8 mouse cellular contexts compared by ENCODE assay signal in genomic region chr1:131867946-131868290, GRCm38 (mm10). TPM values are rescaled to one million over a fixed set of nuclear protein-coding genes. Genes with fewer than 3 reads are reported as not detected.
A peak's percentile ranks its signal among the peaks of the same experiment; 100 is the strongest.
DNase-seq lines count a peak whose midpoint lies in the region; ATAC-seq and TF ChIP-seq lines count a peak whose summit lies in the region.

No protein-coding gene starts in this region.

- peak overlapping the region; percentile 50 for H3K9ac ChIP-seq in embryonic facial prominence, embryonic 12.5 days
- peak overlapping the region; percentile 67 for H3K9ac ChIP-seq in hindbrain, embryonic 13.5 days
- H3K9ac ChIP-seq in lung, embryonic 15.5 days, result peak overlapping the region; percentile 53
- H3K9ac ChIP-seq in stomach, embryonic 14.5 days (replicated peaks; ENCODE audit: low read depth, low read length), result peak overlapping the region; percentile 34; the same call in 1 of the 2 replicates

- peak overlapping the region; percentile 66 for H3K4me3 ChIP-seq in left cerebral cortex, adult 2 months
- peak overlapping the region; percentile 53 for H3K4me3 ChIP-seq in embryonic facial prominence, embryonic 12.5 days
- H3K4me3 ChIP-seq in hindbrain, embryonic 13.5 days, result peak overlapping the region; percentile 55
- peak overlapping the region; percentile 74 for H3K4me3 ChIP-seq in lung, embryonic 15.5 days
- peak overlapping the region; percentile 52 for H3K4me3 ChIP-seq in stomach, embryonic 14.5 days (ENCODE audit: low read depth, low read length)

- no peak overlapping the region for H3K27ac ChIP-seq in left cerebral cortex, adult 2 months
- H3K27ac ChIP-seq in embryonic facial prominence, embryonic 12.5 days, result no peak overlapping the region
- H3K27ac ChIP-seq in hindbrain, embryonic 13.5 days, result no peak overlapping the region
- H3K27ac ChIP-seq in lung, embryonic 15.5 days, result no peak overlapping the region
- H3K27ac ChIP-seq in stomach, embryonic 14.5 days (ENCODE audit: low read length), result no peak overlapping the region

- DNase-seq in left cerebral cortex, adult 2 months (ENCODE audit: extremely low spot score in 1 of 2, low spot score in 2 of 2), result no peak
- DNase-seq in left cerebral cortex, postnatal 4 days, result no peak
- DNase-seq in ovary, postnatal 10 days (ENCODE audit: low spot score), result no peak
- no peak for DNase-seq in left cerebral cortex, postnatal 10 days (ENCODE audit: extremely low spot score in 1 of 2, low spot score in 2 of 2)

- WGBS in embryonic facial prominence, embryonic 12.5 days, result 23% methylated on average over 10 of the region's 10 CpGs
- WGBS in hindbrain, embryonic 13.5 days, result 33% methylated on average over 10 of the region's 10 CpGs
- WGBS in lung, embryonic 15.5 days, result 11% methylated on average over 10 of the region's 10 CpGs
- 19% methylated on average over 10 of the region's 10 CpGs for WGBS in stomach, embryonic 14.5 days

- peaks cover 5% of the 10 kb centered on the region; the same call in 1 of the 2 replicates for H3K4me1 ChIP-seq in embryonic facial prominence, embryonic 12.5 days
- H3K4me1 ChIP-seq in hindbrain, embryonic 13.5 days (replicated peaks), result peaks cover 5% of the 10 kb centered on the region
- no peaks in the 10 kb centered on the region for H3K4me1 ChIP-seq in lung, embryonic 15.5 days
- H3K4me1 ChIP-seq in stomach, embryonic 14.5 days (ENCODE audit: control insufficient read depth, insufficient read depth, low read length), result no peaks in the 10 kb centered on the region

- no peaks in the 10 kb centered on the region for H3K36me3 ChIP-seq in embryonic facial prominence, embryonic 12.5 days
- no peaks in the 10 kb centered on the region for H3K36me3 ChIP-seq in hindbrain, embryonic 13.5 days
- H3K36me3 ChIP-seq in lung, embryonic 15.5 days, result no peaks in the 10 kb centered on the region
- no peaks in the 10 kb centered on the region for H3K36me3 ChIP-seq in stomach, embryonic 14.5 days (ENCODE audit: control insufficient read depth, insufficient read depth, low read length)

- H3K9me3 ChIP-seq in embryonic facial prominence, embryonic 12.5 days, result no peaks in the 10 kb centered on the region
- no peaks in the 10 kb centered on the region for H3K9me3 ChIP-seq in hindbrain, embryonic 13.5 days
- no peaks in the 10 kb centered on the region for H3K9me3 ChIP-seq in lung, embryonic 15.5 days
- H3K9me3 ChIP-seq in stomach, embryonic 14.5 days (ENCODE audit: control insufficient read depth, low read depth, low read length), result no peaks in the 10 kb centered on the region

- intact Hi-C loops in left cerebral cortex, adult 2 months (cut with DNase I), result loop anchor here (1.0 kb wide), 1 partner anchor 42 kb away; the partner anchor contains the start of gene Nucks1
- intact Hi-C loops in left cerebral cortex, postnatal 4 days (cut with DNase I), result no loop called here
- intact Hi-C loops in left cerebral cortex, postnatal 10 days (cut with DNase I), result no loop called here

- no peak for ATAC-seq in embryonic facial prominence, embryonic 12.5 days (ENCODE audit: insufficient number of reproducible peaks, insufficient read depth, low FRiP score, low TSS enrichment)
- ATAC-seq in hindbrain, embryonic 13.5 days (ENCODE audit: low FRiP score), result 0 out of 2 replicates have a peak, but pooled peaks have one; percentile 17
- no peak for ATAC-seq in lung, embryonic 15.5 days (ENCODE audit: borderline replicate concordance, extremely low read depth, low FRiP score, low TSS enrichment)
- no peak for ATAC-seq in stomach, embryonic 14.5 days (ENCODE audit: insufficient number of reproducible peaks, insufficient read depth, low FRiP score, low read depth)

- no peaks in the 10 kb centered on the region for H3K27me3 ChIP-seq in embryonic facial prominence, embryonic 12.5 days
- H3K27me3 ChIP-seq in hindbrain, embryonic 13.5 days, result peaks cover 9% of the 10 kb centered on the region
- H3K27me3 ChIP-seq in lung, embryonic 15.5 days, result no peaks in the 10 kb centered on the region
- no peaks in the 10 kb centered on the region for H3K27me3 ChIP-seq in stomach, embryonic 14.5 days (ENCODE audit: control insufficient read depth, insufficient read depth, low read length)

- TF ChIP-seq CTCF in left cerebral cortex, adult 2 months (IDR thresholded peaks at IDR 0.05), result no peak

- H3K4me2 ChIP-seq in embryonic facial prominence, embryonic 12.5 days (replicated peaks), result peak overlapping the region; percentile 81
- H3K4me2 ChIP-seq in hindbrain, embryonic 13.5 days, result peak overlapping the region; percentile 75
- H3K4me2 ChIP-seq in lung, embryonic 15.5 days, result peak overlapping the region; percentile 90
- H3K4me2 ChIP-seq in stomach, embryonic 14.5 days (replicated peaks; ENCODE audit: low read depth, low read length), result peak overlapping the region; percentile 69

RNA-seq across cellular contexts. Expression of gene Rab29, which starts 0.9 kb away (rescaled TPM):
- 1 to 10 TPM; 4.8 to 5.0 TPM for total RNA-seq in left cerebral cortex, adult 2 months (2021)
- 1 to 10 TPM; 6.8 to 7.5 TPM for total RNA-seq in left cerebral cortex, postnatal 4 days (2021)
- 18.7 and 18.9 TPM in 2 replicates for polyA plus RNA-seq in embryonic facial prominence, embryonic 12.5 days (2016; fragmentation: Nextera tagmentation; extraction: Ambion mirVana)
- polyA plus RNA-seq in hindbrain, embryonic 13.5 days (2015; fragmentation: Nextera tagmentation; extraction: Ambion mirVana), result 8.0 TPM in 2 replicates
- polyA plus RNA-seq in lung, embryonic 15.5 days (2015; fragmentation: Nextera tagmentation; extraction: Ambion mirVana), result 20.9 and 22.5 TPM in 2 replicates
- polyA plus RNA-seq in stomach, embryonic 14.5 days (2014; fragmentation: Nextera tagmentation; extraction: Ambion mirVana), result 20.9 and 24.6 TPM in 2 replicates
- 1 to 10 TPM; 5.5 to 5.6 TPM for total RNA-seq in left cerebral cortex, postnatal 10 days (2021)

RNA-seq across cellular contexts. Expression of gene Slc41a1, which starts 40.6 kb away (rescaled TPM):
- 10 to 100 TPM; 42.6 to 46.8 TPM for total RNA-seq in left cerebral cortex, adult 2 months (2021)
- 10 to 100 TPM; 32.8 to 35.8 TPM for total RNA-seq in left cerebral cortex, postnatal 4 days (2021)
- 13.9 and 15.1 TPM in 2 replicates for polyA plus RNA-seq in embryonic facial prominence, embryonic 12.5 days (2016; fragmentation: Nextera tagmentation; extraction: Ambion mirVana)
- 13.3 and 13.6 TPM in 2 replicates for polyA plus RNA-seq in hindbrain, embryonic 13.5 days (2015; fragmentation: Nextera tagmentation; extraction: Ambion mirVana)
- polyA plus RNA-seq in lung, embryonic 15.5 days (2015; fragmentation: Nextera tagmentation; extraction: Ambion mirVana), result 12.8 and 13.0 TPM in 2 replicates
- 9.0 and 10.0 TPM in 2 replicates for polyA plus RNA-seq in stomach, embryonic 14.5 days (2014; fragmentation: Nextera tagmentation; extraction: Ambion mirVana)
- total RNA-seq in left cerebral cortex, postnatal 10 days (2021), result 10 to 100 TPM; 43.8 to 43.9 TPM

RNA-seq across cellular contexts. Expression of gene Nucks1, which starts 42.4 kb away (rescaled TPM):
- total RNA-seq in left cerebral cortex, adult 2 months (2021), result 100 to 1,000 TPM; 145 to 148 TPM
- total RNA-seq in left cerebral cortex, postnatal 4 days (2021), result 100 to 1,000 TPM; 224 to 229 TPM
- polyA plus RNA-seq in embryonic facial prominence, embryonic 12.5 days (2016; fragmentation: Nextera tagmentation; extraction: Ambion mirVana), result 107 and 125 TPM in 2 replicates
- 58.4 and 61.6 TPM in 2 replicates for polyA plus RNA-seq in hindbrain, embryonic 13.5 days (2015; fragmentation: Nextera tagmentation; extraction: Ambion mirVana)
- 80.3 and 86.7 TPM in 2 replicates for polyA plus RNA-seq in lung, embryonic 15.5 days (2015; fragmentation: Nextera tagmentation; extraction: Ambion mirVana)
- polyA plus RNA-seq in stomach, embryonic 14.5 days (2014; fragmentation: Nextera tagmentation; extraction: Ambion mirVana), result 58.6 and 61.2 TPM in 2 replicates
- total RNA-seq in left cerebral cortex, postnatal 10 days (2021), result 100 to 1,000 TPM; 204 to 210 TPM
